Mouse (Mus musculus) limb, embryonic 10.5 days (tissue): ENCODE measurements around the gene Dctn2. TPM values are rescaled to one million over a fixed set of nuclear protein-coding genes. Genes with fewer than 3 reads are reported as not detected.

ENCODE experiments used
- DNase-seq: peaks from one replicate; pipeline ENCODE4 v3.0.0-alpha.2; 2017; ENCODE audit warnings: low spot score
- H3K27ac ChIP-seq: fragments of 300-500 bp; sonication (generic); 2 replicates; pipeline ENCODE4 v1.5.1; 2016; ENCODE audit warnings: mild to moderate bottlenecking
- H3K27me3 ChIP-seq: fragments of 300-500 bp; sonication (generic); 2 replicates; pipeline ENCODE4 v1.6.1; 2016; ENCODE audit warnings: low read depth, mild to moderate bottlenecking; ENCODE audit not compliant: poor library complexity, severe bottlenecking
- H3K36me3 ChIP-seq: fragments of 300-500 bp; sonication (generic); 2 replicates; pipeline ENCODE4 v1.6.1; 2016; ENCODE audit warnings: mild to moderate bottlenecking, moderate library complexity
- H3K4me1 ChIP-seq: fragments of 300-500 bp; sonication (generic); 2 replicates; pipeline ENCODE4 v1.6.1; 2016
- H3K4me3 ChIP-seq: fragments of 300-500 bp; sonication (generic); 2 replicates; pipeline ENCODE4 v1.5.1; 2016; ENCODE audit warnings: mild to moderate bottlenecking, moderate library complexity
- H3K9me3 ChIP-seq: fragments of 300-500 bp; sonication (generic); replicated peaks from 2 replicates; pipeline ENCODE4 v1.6.1; 2016; ENCODE audit warnings: mild to moderate bottlenecking
- WGBS: fragments of 180-500 bp; shearing (Covaris S2); methylation state at CpG from one replicate; pipeline ENCODE4 v1.1.7; 2016; 5-methylcytosine and 5-hydroxymethylcytosine counted together
- polyA plus RNA-seq: library from polyadenylated mRNA; unstranded; fragments of >200 nt; fragmentation: Nextera tagmentation; extraction: Ambion mirVana; gene quantifications from 2 replicates; pipeline ENCODE4 v1.2.1, GENCODE M21; 2016

The Dctn2 gene
- polyA plus RNA-seq, 1 experiment from 2014 or later: 194 TPM

GRCm38 (mm10) chr10:127286730-127287129 is 20.6 kb downstream of the Dctn2 start:
- DNase-seq: no peak
- peaks cover 63% of the 10 kb centered on the region for H3K4me1 ChIP-seq
- H3K27me3 ChIP-seq: no peaks in the 10 kb centered on the region
- H3K36me3 ChIP-seq: peaks cover 57% of the 10 kb centered on the region
- WGBS: 63% methylated on average over 7 of the region's 7 CpGs
- H3K27ac ChIP-seq: peak overlapping the region; percentile 21; the same call in 1 of the 2 replicates
- H3K4me3 ChIP-seq: peak overlapping the region; percentile 75
- no peaks in the 10 kb centered on the region for H3K9me3 ChIP-seq

GRCm38 (mm10) chr10:127287271-127287935 is 21.2 kb downstream of the Dctn2 start:
- Histone ChIP-seq H3K36me3 (peaks cover 56% of the 10 kb centered on the region), H3K4me3 (peak overlapping the region; percentile 75), H3K4me1 (peaks cover 69% of the 10 kb centered on the region), H3K27ac (peak overlapping the region; percentile 95), H3K27me3 (no peaks in the 10 kb centered on the region), H3K9me3 (no peaks in the 10 kb centered on the region)
- DNase-seq: no peak
- WGBS: 77% methylated on average over 15 of the region's 15 CpGs

GRCm38 (mm10) chr10:127287936-127288293 is 21.7 kb downstream of the Dctn2 start:
- peaks cover 72% of the 10 kb centered on the region for H3K4me1 ChIP-seq
- no peaks in the 10 kb centered on the region for H3K27me3 ChIP-seq
- peak overlapping the region; percentile 95 for H3K27ac ChIP-seq
- H3K36me3 ChIP-seq: peaks cover 55% of the 10 kb centered on the region
- peak overlapping the region; percentile 75 for H3K4me3 ChIP-seq
- H3K9me3 ChIP-seq: no peaks in the 10 kb centered on the region
- under 1% methylated on average over 3 of the region's 3 CpGs for WGBS
- DNase-seq: peak; percentile 38

GRCm38 (mm10) chr10:127288328-127288799 is 22.2 kb downstream of the Dctn2 start:
- no peaks in the 10 kb centered on the region for H3K9me3 ChIP-seq
- WGBS: 1% methylated on average over 18 of the region's 28 CpGs
- DNase-seq: no peak
- H3K27ac ChIP-seq: peak overlapping the region; percentile 95
- no peaks in the 10 kb centered on the region for H3K27me3 ChIP-seq
- H3K36me3 ChIP-seq: peaks cover 55% of the 10 kb centered on the region
- H3K4me3 ChIP-seq: peak overlapping the region; percentile 75
- H3K4me1 ChIP-seq: peaks cover 72% of the 10 kb centered on the region

- H3K27me3 ChIP-seq: no peaks in the 10 kb centered on the region
- peak; percentile 93 for DNase-seq
- peak within 1 kb of the TSS; percentile 95 for H3K27ac ChIP-seq
- H3K4me1 ChIP-seq: peaks cover 71% of the 10 kb centered on the region
- H3K4me3 ChIP-seq: peak within 1 kb of the TSS; percentile 75
- peaks cover 55% of the 10 kb centered on the region for H3K36me3 ChIP-seq
- WGBS: under 1% methylated on average over 49 of the region's 65 CpGs
- H3K9me3 ChIP-seq: no peaks in the 10 kb centered on the region
Observed at GRCm38 (mm10) chr10:127288800-127289572, 22.8 kb downstream of the Dctn2 start, which contains the start of gene Mbd6. Gene Mbd6 (minus strand): TSS chr10:127289018.

GRCm38 (mm10) chr10:127289573-127290191 is 23.5 kb downstream of the Dctn2 start:
- peak; percentile 55 for DNase-seq
- Histone ChIP-seq H3K27ac (peak overlapping the region; percentile 95), H3K4me1 (peaks cover 68% of the 10 kb centered on the region), H3K36me3 (peaks cover 55% of the 10 kb centered on the region), H3K9me3 (no peaks in the 10 kb centered on the region), H3K4me3 (peak overlapping the region; percentile 75), H3K27me3 (no peaks in the 10 kb centered on the region)
- 2% methylated on average over 15 of the region's 15 CpGs for WGBS

- WGBS: under 1% methylated on average over 45 of the region's 47 CpGs
- H3K4me1 ChIP-seq: peaks cover 61% of the 10 kb centered on the region
- peak overlapping the region; percentile 95 for H3K27ac ChIP-seq
- H3K4me3 ChIP-seq: peak overlapping the region; percentile 75
- no peaks in the 10 kb centered on the region for H3K9me3 ChIP-seq
- H3K36me3 ChIP-seq: peaks cover 55% of the 10 kb centered on the region
- H3K27me3 ChIP-seq: no peaks in the 10 kb centered on the region
- DNase-seq: peak; percentile 99
Observed at GRCm38 (mm10) chr10:127290307-127290929, 24.2 kb downstream of the Dctn2 start.

GRCm38 (mm10) chr10:127290930-127291880 is 25.0 kb downstream of the Dctn2 start:
- H3K9me3 ChIP-seq: no peaks in the 10 kb centered on the region
- 5% methylated on average over 19 of the region's 19 CpGs for WGBS
- DNase-seq: peak; percentile 77
- H3K27ac ChIP-seq: peak overlapping the region; percentile 95
- H3K36me3 ChIP-seq: peaks cover 55% of the 10 kb centered on the region
- no peaks in the 10 kb centered on the region for H3K27me3 ChIP-seq
- peaks cover 53% of the 10 kb centered on the region for H3K4me1 ChIP-seq
- peak overlapping the region; percentile 75 for H3K4me3 ChIP-seq

GRCm38 (mm10) chr10:127291881-127292638 is 25.9 kb downstream of the Dctn2 start:
- H3K36me3 ChIP-seq: peaks cover 55% of the 10 kb centered on the region
- peaks cover 45% of the 10 kb centered on the region for H3K4me1 ChIP-seq
- peak overlapping the region; percentile 95; the same call in 1 of the 2 replicates for H3K27ac ChIP-seq
- 66% methylated on average over 5 of the region's 5 CpGs for WGBS
- peak overlapping the region; percentile 75 for H3K4me3 ChIP-seq
- H3K27me3 ChIP-seq: no peaks in the 10 kb centered on the region
- DNase-seq: no peak
- no peaks in the 10 kb centered on the region for H3K9me3 ChIP-seq

GRCm38 (mm10) chr10:127292987-127293538 is 26.9 kb downstream of the Dctn2 start:
- H3K9me3 ChIP-seq: no peaks in the 10 kb centered on the region
- no peak for DNase-seq
- H3K4me1 ChIP-seq: peaks cover 34% of the 10 kb centered on the region
- H3K36me3 ChIP-seq: peaks cover 61% of the 10 kb centered on the region
- no peak overlapping the region for H3K4me3 ChIP-seq
- H3K27me3 ChIP-seq: no peaks in the 10 kb centered on the region
- H3K27ac ChIP-seq: no peak overlapping the region
- WGBS: 92% methylated on average over 6 of the region's 6 CpGs

GRCm38 (mm10) chr10:127293590-127294113 is 27.5 kb downstream of the Dctn2 start:
- peaks cover 34% of the 10 kb centered on the region for H3K4me1 ChIP-seq
- 82% methylated on average over 3 of the region's 3 CpGs for WGBS
- no peak overlapping the region for H3K27ac ChIP-seq
- peaks cover 66% of the 10 kb centered on the region for H3K36me3 ChIP-seq
- no peak overlapping the region for H3K4me3 ChIP-seq
- no peaks in the 10 kb centered on the region for H3K9me3 ChIP-seq
- no peaks in the 10 kb centered on the region for H3K27me3 ChIP-seq
- DNase-seq: no peak
